14 mouse cellular contexts compared by ENCODE assay signal in genomic region chr3:135498891-135499290, GRCm38 (mm10). TPM values are rescaled to one million over a fixed set of nuclear protein-coding genes. Genes with fewer than 3 reads are reported as not detected.
DNase-seq lines count a peak whose midpoint lies in the region; ATAC-seq and TF ChIP-seq lines count a peak whose summit lies in the region.
"Had no signal": no experiment of that assay in that cellular context is flagged by ENCODE, and none has a peak within 500 bp of the region (broad histone marks: within the 10 kb centered on the region; RNA-seq: fewer than 3 reads in every experiment).

No protein-coding gene starts in this region.

- no peak overlapping the region for H3K9ac ChIP-seq in liver, embryonic 16.5 days (ENCODE audit: low read depth, low read length)
- no peak overlapping the region for H3K9ac ChIP-seq in forebrain, postnatal 0 days
- H3K9ac ChIP-seq: hindbrain, embryonic 14.5 days; lung, embryonic 14.5 days had no signal

- peak; percentile 62 to 84 for DNase-seq in adrenal gland, adult (ENCODE audit: inconsistent age in 2 of 2, low spot score in 1 of 2)
- no peak for DNase-seq in adrenal gland, postnatal 10 days
- peak; percentile 98 for DNase-seq in 416B (ENCODE audit: low read depth)
- no peak for DNase-seq in left cerebral cortex, postnatal 10 days (ENCODE audit: extremely low spot score in 1 of 2, low spot score in 2 of 2)
- DNase-seq in layer of hippocampus, adult 18-20 months (ENCODE audit: low spot score in 2 of 2) = no peak
- no peak for DNase-seq in forebrain, postnatal 0 days
- DNase-seq: cerebellum, postnatal 10 days; left cerebral cortex, postnatal 4 days; lung, embryonic 14.5 days; right cerebral cortex, postnatal 14 days had no signal

- ATAC-seq in liver, embryonic 16.5 days (ENCODE audit: low read depth) = peak; percentile 43
- no peak for ATAC-seq in forebrain, postnatal 0 days

- 0 out of 2 replicates have a peak, but pooled peaks cover 3% of the 10 kb centered on the region for H3K4me1 ChIP-seq in embryonic fibroblast, embryonic 13.5 days (ENCODE audit: control insufficient read depth, insufficient read depth, low read length)
- H3K4me1 ChIP-seq in liver, embryonic 16.5 days (ENCODE audit: control insufficient read depth, low read depth, low read length) = no peaks in the 10 kb centered on the region
- H3K4me1 ChIP-seq in forebrain, postnatal 0 days (ENCODE audit: insufficient read depth) = no peaks in the 10 kb centered on the region

- 18% methylated on average over 5 of the region's 5 CpGs for WGBS in liver, embryonic 16.5 days (ENCODE audit: insufficient replicate concordance)
- 92% methylated on average over 5 of the region's 5 CpGs for WGBS in forebrain, postnatal 0 days

- H3K36me3 ChIP-seq in liver, embryonic 16.5 days (ENCODE audit: control insufficient read depth, insufficient read depth) = no peaks in the 10 kb centered on the region
- no peaks in the 10 kb centered on the region for H3K36me3 ChIP-seq in forebrain, postnatal 0 days (ENCODE audit: insufficient read depth)

- no peak overlapping the region for H3K4me3 ChIP-seq in embryonic fibroblast, embryonic 13.5 days (ENCODE audit: insufficient read depth, low read length)
- H3K4me3 ChIP-seq in liver, embryonic 16.5 days (ENCODE audit: low read depth, low read length) = no peak overlapping the region
- H3K4me3 ChIP-seq in forebrain, postnatal 0 days (ENCODE audit: low read depth, low read length) = no peak overlapping the region
- H3K4me3 ChIP-seq: megakaryocyte, embryonic 14.5 days had no signal

- no peaks in the 10 kb centered on the region for H3K27me3 ChIP-seq in liver, embryonic 16.5 days (ENCODE audit: control insufficient read depth, insufficient read depth, low read depth, low read length)
- no peaks in the 10 kb centered on the region for H3K27me3 ChIP-seq in forebrain, postnatal 0 days (ENCODE audit: insufficient read depth, low read length)

- H3K27ac ChIP-seq in embryonic fibroblast, embryonic 13.5 days (ENCODE audit: insufficient read depth, low read length) = 0 out of 2 replicates have a peak overlapping the region, but pooled peaks have one; percentile 7
- no peak overlapping the region for H3K27ac ChIP-seq in liver, embryonic 16.5 days (ENCODE audit: low read length)
- no peak overlapping the region for H3K27ac ChIP-seq in forebrain, postnatal 0 days (ENCODE audit: low read depth, low read length)
- H3K27ac ChIP-seq: hindbrain, embryonic 14.5 days had no signal

- intact Hi-C loops in left cerebral cortex, postnatal 10 days (cut with DNase I) = no loop called here

- no peak for TF ChIP-seq POLR2A in embryonic fibroblast, embryonic 13.5 days (IDR thresholded peaks at IDR 0.05; ENCODE audit: low read depth, low read length)

- H3K9me3 ChIP-seq in liver, embryonic 16.5 days (replicated peaks; ENCODE audit: control insufficient read depth, low read length) = no peaks in the 10 kb centered on the region; the same call in 1 of the 2 replicates
- no peaks in the 10 kb centered on the region for H3K9me3 ChIP-seq in forebrain, postnatal 0 days (ENCODE audit: low read length)

- no peak for TF ChIP-seq CTCF in embryonic fibroblast, embryonic 13.5 days (IDR thresholded peaks at IDR 0.05; ENCODE audit: borderline replicate concordance, insufficient read depth, low read length)
- no peak for TF ChIP-seq CTCF in forebrain, postnatal 0 days (IDR thresholded peaks at IDR 0.05; ENCODE audit: low read depth)

- no peak overlapping the region for H3K4me2 ChIP-seq in liver, embryonic 16.5 days (ENCODE audit: low read depth, low read length)
- no peak overlapping the region for H3K4me2 ChIP-seq in forebrain, postnatal 0 days (ENCODE audit: low read depth)
- H3K4me2 ChIP-seq: hindbrain, embryonic 14.5 days; lung, embryonic 14.5 days had no signal

RNA-seq across cellular contexts. Expression of gene Manba, which starts 13.5 kb away (rescaled TPM):
- 10 to 100 TPM; 12.9 to 18.6 TPM for total RNA-seq in adrenal gland, postnatal 10 days (2021)
- 12.9 and 21.7 TPM in 2 replicates for polyA plus RNA-seq in embryonic fibroblast, embryonic 13.5 days (2011; ENCODE audit: insufficient read length, low read depth, missing spikeins)
- 6.6 and 7.2 TPM in 2 replicates for polyA plus RNA-seq in liver, embryonic 16.5 days (2015; fragmentation: Nextera tagmentation; extraction: Ambion mirVana)
- 1 to 10 TPM; 6.8 to 7.4 TPM for total RNA-seq in left cerebral cortex, postnatal 10 days (2021)
- 1 to 10 TPM; 8.5 TPM for total RNA-seq in layer of hippocampus, adult 18-20 months (2021)
- total RNA-seq in forebrain, postnatal 0 days (2014; rRNA removed) = 5.8 and 7.2 TPM in 2 replicates
- 4.6 and 4.7 TPM in 2 replicates for polyA plus RNA-seq in forebrain, postnatal 0 days (2015; fragmentation: Nextera tagmentation; extraction: Ambion mirVana)

Comparison
In these comparisons a context has a peak if more than half of its experiments do, and no peak if none do; other contexts are left out.
1. DNase-seq: peak in adrenal gland, adult (2 of 2) and 416B (single experiment); none in adrenal gland, postnatal 10 days (single experiment), left cerebral cortex, postnatal 10 days (0 of 2), layer of hippocampus, adult 18-20 months (0 of 2) and forebrain, postnatal 0 days (single experiment).